Mouse (Mus musculus) retina, adult 2 months (tissue): Measurements from ENCODE around the gene Pnp.
"Not testable (repeated sequence)": the region's sequence is repeated elsewhere in the genome, so short reads cannot be mapped to it uniquely, and the experiment has no call there.

Experiments used
- DNase-seq: peaks from one replicate; pipeline ENCODE4 v3.0.0-alpha.2; 2012; ENCODE audit warnings: low read depth, low spot score

Gene Pnp

DNA sequence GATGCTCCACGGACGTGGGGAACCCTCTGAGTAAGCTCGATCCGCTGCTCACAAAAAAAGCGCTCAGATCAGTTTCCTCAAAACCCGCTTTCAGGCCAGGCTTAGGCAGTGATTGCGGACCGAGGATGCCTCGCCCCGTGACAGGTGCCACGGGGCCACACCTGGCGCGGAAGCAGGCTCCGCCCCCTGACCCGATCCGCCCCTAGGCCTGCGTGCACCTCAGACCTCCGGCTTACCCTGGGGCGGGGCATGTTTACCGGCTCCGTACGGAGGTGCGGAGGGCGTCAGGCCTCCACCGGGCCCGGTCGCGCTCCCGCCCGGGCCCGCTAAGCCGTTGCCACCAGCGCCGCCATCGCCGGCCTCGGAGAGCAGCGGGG is 517 bp upstream of the Pnp start:
- DNase-seq = no peak

GRCm38 (mm10) chr14:50931493-50932020 is 675 bp downstream of the Pnp start:
- no peak for DNase-seq

- DNase-seq = no peak
Measured at GRCm38 (mm10) chr14:50936649-50937048, 5.8 kb downstream of the Pnp start.

- no peak for DNase-seq
Measured at GRCm38 (mm10) chr14:50938119-50938908, 7.4 kb downstream of the Pnp start.

DNA sequence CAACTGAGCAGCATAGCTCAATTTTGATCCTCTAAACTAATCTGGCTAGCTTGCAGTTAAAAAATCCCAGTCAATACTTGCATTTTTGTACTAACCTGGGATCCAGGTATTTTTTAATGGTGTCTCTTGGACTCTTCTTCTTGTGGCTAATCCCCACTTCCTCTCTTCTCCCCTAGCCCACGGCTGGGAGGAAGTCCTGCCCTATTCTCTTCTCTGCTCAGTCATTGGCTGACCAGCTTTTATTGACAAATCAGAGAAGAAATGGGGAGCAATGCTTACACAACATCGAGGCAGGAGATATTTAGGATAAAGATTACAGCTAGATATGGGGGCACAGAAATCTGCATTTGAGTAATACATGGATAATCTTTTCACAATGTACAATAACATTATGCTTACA is 8.1 kb downstream of the Pnp start:
- DNase-seq = no peak

- DNase-seq = peak; percentile 68
Measured at GRCm38 (mm10) chr14:50943932-50944667, 13.2 kb downstream of the Pnp start, which contains the start of gene Gm49342. TSS of gene Gm49342 (plus strand) at chr14:50944517.

- DNase-seq = not testable (repeated sequence)
Measured at GRCm38 (mm10) chr14:50944668-50945033, 13.8 kb downstream of the Pnp start.

- DNase-seq = not testable (repeated sequence)
Measured at GRCm38 (mm10) chr14:50945081-50945480, 14.2 kb downstream of the Pnp start.

- DNase-seq = not testable (repeated sequence)
Measured at GRCm38 (mm10) chr14:50945526-50945925, 14.6 kb downstream of the Pnp start.

DNA sequence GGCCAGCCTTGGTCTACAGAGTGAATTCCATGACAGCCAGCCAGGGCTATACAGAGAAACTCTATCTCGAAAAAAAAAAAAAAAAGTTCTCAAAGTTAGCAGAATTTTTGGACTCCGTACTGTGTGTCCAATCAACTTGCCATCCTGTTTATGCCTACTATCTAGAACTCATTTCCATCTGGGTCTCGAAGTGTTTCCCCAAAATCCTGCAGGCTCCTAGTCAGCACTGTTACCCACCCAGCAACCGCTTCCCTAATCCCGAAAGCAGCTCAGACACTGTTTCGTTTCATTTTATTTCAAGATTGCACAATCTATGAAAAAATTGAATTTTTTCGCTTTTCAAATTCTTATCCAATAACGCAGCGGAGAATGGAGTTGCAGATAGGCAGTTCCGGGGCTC is 24.6 kb downstream of the Pnp start:
- DNase-seq = no peak

- DNase-seq = not testable (repeated sequence)
Measured at GRCm38 (mm10) chr14:50955942-50956508, 25.1 kb downstream of the Pnp start, which contains the start of gene Pnp2. TSS of gene Pnp2 (plus strand) at chr14:50955992.

GRCm38 (mm10) chr14:50956724-50957123 is 25.8 kb downstream of the Pnp start:
- DNase-seq = not testable (repeated sequence)

- not testable (repeated sequence) for DNase-seq
Measured at GRCm38 (mm10) chr14:50957146-50957545, 26.3 kb downstream of the Pnp start.

GRCm38 (mm10) chr14:50958289-50958995 is 27.6 kb downstream of the Pnp start:
- DNase-seq = not testable (repeated sequence)

GRCm38 (mm10) chr14:50968216-50968980 is 37.5 kb downstream of the Pnp start:
- DNase-seq = no peak

GRCm38 (mm10) chr14:50969041-50969440 is 38.2 kb downstream of the Pnp start:
- DNase-seq = no peak

- no peak for DNase-seq
Measured at GRCm38 (mm10) chr14:50969558-50970544, 39.0 kb downstream of the Pnp start.

GRCm38 (mm10) chr14:50970822-50971221 is 39.9 kb downstream of the Pnp start:
- no peak for DNase-seq

DNA sequence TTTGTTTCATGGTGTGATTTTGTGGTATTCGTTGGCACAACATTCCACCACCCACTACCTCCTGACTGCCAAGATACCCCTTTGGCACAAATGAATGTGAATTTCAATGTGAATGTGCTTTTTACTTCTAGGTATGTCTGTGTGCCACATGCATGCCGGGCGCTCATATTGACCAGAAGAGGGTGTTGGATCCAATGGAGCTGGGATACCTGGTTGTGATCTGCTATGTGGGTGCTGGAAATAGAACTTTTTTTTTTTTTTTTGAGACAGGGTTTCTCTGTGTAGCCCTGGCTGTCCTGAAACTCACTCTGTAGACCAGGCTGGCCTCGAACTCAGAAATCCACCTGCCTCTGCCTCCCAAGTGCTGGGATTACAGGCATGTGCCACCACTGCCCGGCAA is 42.2 kb downstream of the Pnp start:
- DNase-seq = not testable (repeated sequence)

DNA sequence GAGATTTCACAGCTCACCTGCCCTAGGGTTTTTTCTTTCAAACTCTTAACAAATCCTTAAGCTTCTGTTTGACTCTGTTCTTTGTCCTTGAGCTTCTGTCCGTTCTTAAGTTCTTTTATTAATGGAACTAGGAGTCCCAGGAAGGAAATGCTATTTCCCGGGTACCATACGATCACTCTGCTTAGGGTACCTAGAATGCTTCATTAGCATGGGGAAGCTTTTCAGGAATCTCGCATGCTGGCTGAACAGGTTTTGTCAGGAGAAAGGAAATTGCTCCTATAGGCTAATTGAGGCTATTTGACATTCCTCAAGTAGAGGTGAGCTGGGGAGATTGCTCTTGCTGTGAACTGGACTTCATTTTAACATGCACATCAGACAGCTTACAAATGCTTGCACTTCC is 42.8 kb downstream of the Pnp start:
- no peak for DNase-seq
